Mouse (Mus musculus) cortical plate, adult 2 months (tissue): ENCODE data around the gene Prrc2b. TPM values are rescaled to one million over a fixed set of nuclear protein-coding genes. Genes with fewer than 3 reads are reported as not detected.
A peak's percentile ranks its signal among the peaks of the same experiment; 100 is the strongest.

Source experiments
- H3K27ac ChIP-seq: fragments of 200-500 bp; 2 replicates; pipeline ENCODE4 v1.5.1; 2012; ENCODE audit warnings: low read length, control low read depth, inconsistent platforms; ENCODE audit not compliant: insufficient read depth
- H3K4me1 ChIP-seq: fragments of 200-500 bp; 2 replicates; pipeline ENCODE4 v1.6.1; 2011; ENCODE audit warnings: low read length; ENCODE audit not compliant: control insufficient read depth, insufficient read depth
- H3K4me3 ChIP-seq: fragments of 200-500 bp; 2 replicates; pipeline ENCODE4 v1.5.1; 2011; ENCODE audit warnings: mild to moderate bottlenecking, low read length, control low read depth; ENCODE audit not compliant: insufficient read depth
- CTCF ChIP-seq: fragments of 200-500 bp; IDR thresholded peaks from 2 replicates; pipeline ENCODE4 v1.5.1; 2011; ENCODE audit warnings: mild to moderate bottlenecking, control low read depth, low read length; ENCODE audit not compliant: insufficient read depth; ENCODE audit errors: extremely low read depth
- POLR2A ChIP-seq: fragments of 200-500 bp; IDR thresholded peaks from 2 replicates; pipeline ENCODE4 v1.6.1; 2011; ENCODE audit warnings: mild to moderate bottlenecking, low read length, control low read depth; ENCODE audit not compliant: insufficient read depth; ENCODE audit errors: extremely low read depth
- polyA plus RNA-seq: library from polyadenylated mRNA; depleted of rRNA; stranded (reverse); fragments of >200 nt; gene quantifications from 2 replicates; pipeline ENCODE4 v1.2.3, GENCODE M21; 2012

The Prrc2b gene
- polyA plus RNA-seq, 1 experiment: 97.6 TPM

DNA sequence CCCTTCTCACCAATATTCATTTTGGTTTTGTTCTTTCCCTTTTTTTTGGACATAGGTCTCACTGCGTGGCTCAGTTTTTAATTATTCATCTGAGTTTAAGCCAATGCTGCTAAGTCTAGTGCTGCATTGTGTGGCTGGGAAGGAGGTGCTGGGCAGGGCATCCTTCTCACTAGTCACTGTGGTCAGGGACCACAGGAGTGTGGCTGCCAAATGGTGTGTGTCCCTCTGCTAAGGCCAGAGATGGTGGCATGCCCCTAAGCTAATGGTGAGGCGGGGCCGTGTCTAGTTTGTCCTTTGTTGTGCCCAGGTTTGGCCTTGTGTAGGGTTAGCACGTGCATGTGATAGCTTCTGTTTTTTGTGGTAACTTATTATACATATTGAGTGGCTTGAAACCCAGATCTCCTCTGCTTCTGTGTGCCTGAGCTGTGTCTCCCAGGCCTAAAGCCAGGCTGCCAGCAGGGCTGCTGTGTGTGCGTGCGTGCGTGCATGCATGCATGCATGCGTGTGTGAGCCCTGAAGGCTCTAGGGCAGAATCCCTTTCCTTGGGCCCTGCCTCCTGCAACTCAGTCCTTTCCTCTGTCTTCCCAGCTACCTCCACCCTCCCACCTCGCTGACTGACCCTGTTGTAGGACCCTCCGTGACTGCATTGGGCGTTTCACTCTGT is 26.6 kb downstream of the Prrc2b start:
- Histone ChIP-seq H3K4me1 (peaks cover 29% of the 10 kb centered on the region), H3K4me3 (no peak overlapping the region), H3K27ac (no peak overlapping the region)
- no peak for TF ChIP-seq CTCF
- no peak for TF ChIP-seq POLR2A

DNA sequence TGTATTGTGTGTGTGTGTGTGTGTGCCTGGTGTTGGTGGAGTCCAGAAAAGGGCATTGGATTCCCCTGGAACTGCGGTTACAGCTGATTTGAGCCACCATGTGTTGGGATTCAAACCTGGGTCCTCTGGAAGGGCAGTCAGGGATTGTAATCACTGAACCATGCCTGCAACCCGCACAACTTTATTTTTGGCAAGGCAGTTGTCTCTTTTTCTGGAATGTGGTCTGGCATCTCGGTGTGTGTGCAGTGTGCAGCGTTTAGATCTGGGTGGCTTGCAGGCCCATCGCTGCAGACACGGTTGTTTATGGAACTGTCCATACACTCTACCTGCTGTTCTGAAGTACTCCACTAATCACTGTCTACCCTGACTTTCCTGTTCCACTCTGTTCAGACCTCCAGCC is 28.5 kb downstream of the Prrc2b start:
- Histone ChIP-seq H3K4me1 (peaks cover 34% of the 10 kb centered on the region), H3K27ac (no peak overlapping the region), H3K4me3 (no peak overlapping the region)
- no peak for TF ChIP-seq CTCF
- no peak for TF ChIP-seq POLR2A

DNA sequence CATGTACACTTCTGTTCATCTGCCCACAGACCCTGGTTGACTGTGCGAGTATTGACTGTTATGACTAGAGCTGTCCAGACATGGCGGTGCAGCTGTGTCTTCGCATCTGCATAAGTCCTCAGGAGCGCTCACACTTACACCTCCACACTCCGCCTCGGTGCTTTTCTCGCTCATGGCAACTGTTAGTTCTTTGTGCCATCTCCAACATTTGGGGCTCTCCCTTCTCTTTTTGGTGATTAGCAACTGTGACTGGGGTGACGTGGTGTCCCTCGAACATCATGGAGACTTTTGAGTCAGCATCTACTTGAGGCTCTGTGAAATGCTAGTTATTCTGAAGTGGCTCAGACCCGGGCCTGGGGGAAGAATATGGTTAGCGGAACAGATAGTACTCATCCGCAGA is 29.2 kb downstream of the Prrc2b start:
- Histone ChIP-seq H3K27ac (no peak overlapping the region), H3K4me1 (peaks cover 33% of the 10 kb centered on the region), H3K4me3 (no peak overlapping the region)
- no peak for TF ChIP-seq POLR2A
- no peak for TF ChIP-seq CTCF

DNA sequence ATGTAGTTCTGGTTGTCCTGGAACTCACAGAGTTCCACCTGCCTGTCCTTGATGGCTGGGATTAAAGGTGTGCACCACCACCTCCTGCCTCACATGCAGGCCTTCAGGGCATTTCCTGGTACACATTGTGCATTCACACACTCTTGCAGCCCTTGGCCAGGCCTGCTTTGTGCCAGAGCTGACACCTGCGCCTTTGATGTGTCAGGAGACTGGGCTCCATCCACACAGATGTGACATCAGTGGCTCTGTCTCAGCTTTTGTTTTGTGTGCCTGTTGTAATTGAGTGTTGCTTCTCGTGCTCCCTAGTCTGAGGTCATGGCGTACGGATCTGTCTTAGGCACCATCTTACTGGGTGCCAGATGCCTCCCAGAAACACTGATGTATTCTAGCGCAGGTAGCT is 30.5 kb downstream of the Prrc2b start:
- Histone ChIP-seq H3K4me3 (no peak overlapping the region), H3K4me1 (peaks cover 28% of the 10 kb centered on the region), H3K27ac (no peak overlapping the region)
- TF ChIP-seq POLR2A (no peak), CTCF (no peak)

DNA sequence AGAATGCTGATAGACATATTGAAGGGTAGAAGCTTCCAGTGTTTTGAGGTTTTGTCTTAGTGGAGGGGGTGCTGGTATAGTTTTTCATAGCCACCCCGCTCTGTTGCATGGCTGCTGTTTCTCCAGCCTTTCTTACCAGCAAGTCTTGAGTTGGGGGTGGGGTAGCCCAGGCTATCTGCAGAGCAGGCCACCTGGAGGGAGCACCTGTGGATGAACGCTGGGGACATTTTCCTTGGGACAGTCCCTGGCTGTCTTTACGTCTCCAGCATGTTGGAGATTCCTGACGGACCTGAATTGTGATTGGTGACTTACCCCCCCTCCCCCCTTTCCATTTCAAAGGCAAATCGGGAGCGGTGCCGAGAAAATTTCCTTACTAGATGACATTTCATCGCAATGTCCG is 31.2 kb downstream of the Prrc2b start:
- Histone ChIP-seq H3K4me3 (no peak overlapping the region), H3K27ac (no peak overlapping the region), H3K4me1 (peaks cover 32% of the 10 kb centered on the region)
- TF ChIP-seq POLR2A: no peak
- TF ChIP-seq CTCF: no peak

DNA sequence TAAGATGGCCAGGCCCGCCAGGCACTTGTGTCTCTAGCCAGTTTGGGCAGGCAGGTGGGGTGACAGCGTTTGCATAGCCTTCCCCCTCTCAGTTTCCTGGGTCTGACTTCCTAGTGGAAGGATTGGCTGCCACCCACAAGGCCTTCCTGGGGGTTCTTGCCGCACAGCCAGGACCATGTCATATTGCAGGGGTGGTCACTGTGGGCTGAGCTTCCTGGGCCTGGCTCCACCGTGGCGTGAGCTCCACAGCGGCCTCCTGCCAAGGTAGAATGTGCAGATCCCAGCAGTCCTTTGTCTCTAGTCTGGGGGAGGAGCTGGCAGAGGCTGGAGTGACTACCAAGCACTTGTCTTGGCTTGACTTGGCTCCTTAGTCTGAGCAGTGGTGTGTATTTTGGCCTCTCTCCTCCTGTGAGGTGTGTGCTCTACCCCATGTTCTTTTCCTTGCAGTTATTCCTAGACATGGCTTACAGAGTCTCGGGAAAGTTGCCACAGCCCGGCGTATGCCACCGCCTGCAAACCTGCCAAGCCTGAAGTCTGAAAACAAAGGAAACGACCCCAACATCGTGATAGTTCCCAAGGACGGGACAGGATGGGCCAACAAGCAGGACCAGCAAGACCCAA is 31.9 kb downstream of the Prrc2b start:
- TF ChIP-seq POLR2A (no peak), CTCF (no peak)
- Histone ChIP-seq H3K4me3 (no peak overlapping the region), H3K4me1 (peaks cover 32% of the 10 kb centered on the region), H3K27ac (no peak overlapping the region; the same call in 1 of the 2 replicates)

DNA sequence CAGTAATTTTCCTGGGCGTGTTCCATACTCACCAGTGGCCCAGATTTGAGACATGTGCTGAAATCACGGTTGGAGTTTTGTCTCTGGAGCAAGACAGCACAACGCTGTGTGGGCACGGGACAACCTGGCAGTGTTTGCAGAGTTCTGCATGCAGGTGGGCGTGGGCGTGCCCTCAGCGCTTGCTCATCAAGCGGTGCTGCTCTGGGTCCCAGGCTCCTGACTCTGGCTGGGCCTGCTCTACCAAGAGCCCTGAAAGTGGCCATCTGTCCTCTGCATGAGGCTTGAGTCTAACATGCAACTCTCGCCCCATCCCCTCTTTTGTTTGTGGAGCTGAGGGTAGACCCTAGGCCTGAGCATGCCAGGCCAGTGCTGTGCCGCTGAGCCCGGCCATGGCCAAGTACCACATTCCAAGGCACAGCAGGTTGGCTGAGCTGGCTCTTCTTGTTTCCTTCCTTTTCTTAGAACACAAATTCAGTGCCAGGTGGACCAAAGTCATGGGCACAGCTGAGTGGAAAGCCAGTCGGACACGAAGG is 36.2 kb downstream of the Prrc2b start:
- no peak overlapping the region for H3K27ac ChIP-seq
- TF ChIP-seq POLR2A (no peak), CTCF (no peak)
- peaks cover 26% of the 10 kb centered on the region for H3K4me1 ChIP-seq
- no peak overlapping the region for H3K4me3 ChIP-seq

DNA sequence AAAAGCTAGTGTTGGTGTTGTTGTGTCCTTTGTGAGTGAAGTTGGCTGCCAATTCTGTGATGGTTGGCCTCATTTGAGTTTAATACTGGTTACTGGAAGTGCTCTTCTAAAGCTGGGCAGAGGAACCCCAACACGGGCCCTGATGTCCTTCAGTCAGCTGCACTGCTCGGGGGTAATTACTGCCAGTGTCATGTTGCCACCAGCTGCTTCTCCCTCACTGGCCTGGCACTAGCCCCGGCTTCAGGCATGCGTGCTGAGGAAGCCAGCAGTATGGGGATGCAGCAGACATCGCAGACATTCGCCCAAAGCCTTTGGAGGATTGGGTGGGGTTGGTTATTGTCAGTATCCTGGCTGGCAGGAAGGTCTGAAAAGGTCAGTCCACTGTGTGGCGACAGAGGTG is 36.8 kb downstream of the Prrc2b start:
- Histone ChIP-seq H3K4me1 (peaks cover 22% of the 10 kb centered on the region), H3K27ac (peak overlapping the region; percentile 1; the same call in 1 of the 2 replicates), H3K4me3 (no peak overlapping the region)
- TF ChIP-seq CTCF: no peak
- no peak for TF ChIP-seq POLR2A

DNA sequence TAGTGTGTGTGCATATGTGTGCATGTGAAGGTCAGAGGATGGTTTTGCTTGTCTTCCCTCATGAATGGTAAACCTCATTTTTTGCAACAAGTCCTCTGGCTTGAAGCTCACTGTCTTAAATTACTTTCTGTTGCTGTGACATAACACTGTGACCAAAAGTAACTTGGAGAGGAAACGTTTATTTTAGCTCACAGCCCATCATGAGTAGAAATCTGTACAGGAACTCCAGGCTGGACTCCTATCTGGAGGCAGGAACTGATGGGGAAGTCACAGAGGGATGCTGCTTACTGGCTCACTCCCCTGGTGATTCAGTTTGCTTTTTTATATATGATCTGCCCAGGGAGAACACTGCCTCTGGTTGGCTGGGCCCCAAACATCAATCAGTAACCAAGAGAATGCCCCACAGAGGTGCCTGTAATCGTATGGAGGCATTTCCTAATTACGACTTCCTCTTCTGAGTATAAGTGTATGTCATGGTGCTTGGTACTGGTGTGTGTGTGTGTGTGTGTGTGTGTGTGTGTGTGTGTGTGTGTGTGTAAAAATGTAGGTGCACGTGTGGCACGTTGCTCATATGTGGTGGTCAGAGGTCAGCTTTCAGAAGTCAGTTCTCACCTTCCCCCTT is 38.3 kb downstream of the Prrc2b start:
- Histone ChIP-seq H3K4me3 (no peak overlapping the region), H3K27ac (no peak overlapping the region), H3K4me1 (peaks cover 18% of the 10 kb centered on the region)
- TF ChIP-seq POLR2A: no peak
- TF ChIP-seq CTCF: no peak

DNA sequence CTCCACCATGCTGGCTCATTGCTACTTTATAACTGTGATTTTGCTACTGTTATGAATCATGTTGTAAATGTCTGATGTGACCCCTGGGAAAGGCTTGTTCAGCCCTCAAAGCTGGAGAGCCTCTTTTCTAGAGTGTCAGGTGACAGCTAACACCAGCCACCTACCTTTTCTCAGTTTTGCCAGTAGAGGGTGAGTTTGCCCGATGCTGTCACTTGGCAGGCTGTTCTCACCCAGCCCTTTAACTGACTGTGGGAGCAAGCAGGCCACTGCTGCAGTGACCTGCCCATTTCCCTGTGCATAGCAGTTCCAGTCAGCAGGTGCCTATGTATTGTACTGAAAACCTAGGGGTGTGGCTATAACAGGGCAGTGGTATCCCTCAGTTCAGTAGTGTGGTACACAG is 39.7 kb downstream of the Prrc2b start:
- TF ChIP-seq CTCF: no peak
- no peak for TF ChIP-seq POLR2A
- Histone ChIP-seq H3K4me1 (peaks cover 18% of the 10 kb centered on the region), H3K4me3 (no peak overlapping the region), H3K27ac (no peak overlapping the region)
